Mouse (Mus musculus) testis, postnatal 10 days (tissue): ENCODE measurements around the gene Ramp1.

Experiments used
- DNase-seq: peaks from one replicate; pipeline ENCODE4 v3.0.0; 2021; ENCODE audit warnings: low spot score

Gene Ramp1

DNA sequence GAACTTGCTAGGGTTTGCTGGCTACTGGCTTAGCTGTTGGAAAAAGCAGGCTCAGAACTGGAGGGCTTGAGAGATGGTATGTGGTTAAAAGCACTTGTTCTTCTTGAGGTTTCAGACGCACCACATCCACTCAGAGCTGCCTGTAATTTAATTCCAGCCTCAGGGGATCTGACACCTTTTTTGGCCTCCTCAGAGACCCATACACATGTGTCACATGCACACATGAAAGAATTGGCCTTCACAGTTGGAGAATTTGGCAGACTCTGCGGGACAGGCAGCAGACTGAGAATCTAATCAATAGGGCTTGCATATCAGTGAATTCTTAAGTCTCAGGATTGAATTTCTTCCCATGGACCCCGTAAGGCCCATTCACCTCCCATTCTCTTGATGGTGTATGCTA is 21.5 kb downstream of the Ramp1 start:
- DNase-seq = no peak

DNA sequence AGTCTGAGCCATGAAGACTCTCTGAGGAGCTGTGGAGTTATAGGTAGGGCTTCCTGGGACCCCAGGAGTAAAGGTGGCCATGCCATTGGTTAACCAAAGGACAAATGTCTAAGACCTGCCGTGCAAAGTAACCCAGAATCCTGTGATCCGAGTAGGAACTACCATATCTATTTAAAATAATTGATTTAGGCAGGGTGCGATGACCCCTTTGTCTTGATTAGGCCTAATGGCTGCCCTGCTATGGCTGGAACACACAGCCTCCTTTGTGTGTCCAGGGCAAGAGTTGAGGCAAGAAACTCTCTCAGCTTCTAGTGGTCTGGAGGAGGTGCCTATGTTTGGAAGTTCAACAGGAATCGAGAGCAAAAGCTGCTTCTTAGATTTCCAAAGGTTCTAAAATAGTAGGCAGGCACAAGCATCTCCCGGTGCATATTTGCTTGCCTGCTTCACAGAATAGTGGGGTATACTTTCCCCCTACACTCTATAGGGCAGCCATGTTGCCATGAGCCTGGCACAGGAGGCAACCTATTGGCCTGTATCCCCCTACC is 24.7 kb downstream of the Ramp1 start:
- DNase-seq = no peak

DNA sequence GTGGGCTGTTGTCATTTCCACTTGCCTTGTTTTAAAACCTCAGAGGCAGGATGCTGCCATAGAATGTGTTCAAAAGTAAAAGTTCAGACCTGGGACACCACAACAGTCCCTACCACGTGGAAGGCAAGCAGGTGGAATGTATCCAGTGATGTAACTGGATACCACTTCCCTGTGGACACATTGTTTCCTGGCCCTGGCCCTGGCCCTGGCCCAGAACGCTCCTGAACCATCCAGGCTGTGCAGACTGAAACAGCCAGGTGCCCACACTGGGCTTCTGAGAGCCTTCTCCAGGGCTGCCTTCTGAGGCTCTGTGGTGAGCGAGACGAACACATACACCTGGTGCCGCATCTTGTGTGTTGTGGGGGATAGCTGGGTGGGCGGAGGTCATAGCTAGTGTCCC is 26.0 kb downstream of the Ramp1 start:
- DNase-seq = no peak

DNA sequence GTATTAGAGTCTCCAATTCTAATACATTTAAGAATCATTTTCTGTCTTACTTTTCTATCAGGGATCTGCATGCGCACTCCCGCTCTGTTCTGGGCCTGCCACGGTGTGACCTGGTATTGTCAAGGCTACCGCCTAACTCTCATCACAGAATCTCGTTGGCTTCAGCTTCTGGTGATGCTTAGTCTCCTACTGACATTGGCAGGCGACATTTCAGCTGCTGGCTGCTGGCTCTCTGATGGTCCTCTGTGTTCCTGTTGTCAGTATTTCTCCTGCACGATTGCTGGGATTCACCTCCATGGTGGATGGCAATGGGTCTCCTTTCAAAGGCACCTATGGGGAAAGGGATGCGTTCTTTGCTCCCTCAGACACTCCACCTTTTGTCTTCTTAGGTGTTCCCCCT is 26.7 kb downstream of the Ramp1 start:
- DNase-seq = no peak

DNA sequence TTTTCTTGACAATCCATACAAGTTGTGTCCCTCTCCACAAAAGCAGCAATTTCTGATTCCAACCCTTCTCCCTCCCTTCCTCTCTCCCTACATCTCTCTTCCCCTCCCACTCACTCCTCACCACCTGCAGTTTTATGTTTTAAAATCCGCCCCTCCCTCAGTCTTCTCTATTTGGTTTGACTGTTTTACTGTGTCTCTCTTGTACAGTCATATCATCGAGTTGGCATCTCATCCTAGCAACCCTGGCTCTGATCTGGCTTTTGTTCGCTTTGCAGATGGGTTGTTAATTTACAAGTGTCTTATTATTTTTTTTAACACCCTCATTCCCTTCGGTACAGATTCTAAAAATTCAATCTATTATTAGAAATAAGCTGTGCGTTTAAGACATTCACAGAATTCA is 27.3 kb downstream of the Ramp1 start:
- no peak for DNase-seq

DNA sequence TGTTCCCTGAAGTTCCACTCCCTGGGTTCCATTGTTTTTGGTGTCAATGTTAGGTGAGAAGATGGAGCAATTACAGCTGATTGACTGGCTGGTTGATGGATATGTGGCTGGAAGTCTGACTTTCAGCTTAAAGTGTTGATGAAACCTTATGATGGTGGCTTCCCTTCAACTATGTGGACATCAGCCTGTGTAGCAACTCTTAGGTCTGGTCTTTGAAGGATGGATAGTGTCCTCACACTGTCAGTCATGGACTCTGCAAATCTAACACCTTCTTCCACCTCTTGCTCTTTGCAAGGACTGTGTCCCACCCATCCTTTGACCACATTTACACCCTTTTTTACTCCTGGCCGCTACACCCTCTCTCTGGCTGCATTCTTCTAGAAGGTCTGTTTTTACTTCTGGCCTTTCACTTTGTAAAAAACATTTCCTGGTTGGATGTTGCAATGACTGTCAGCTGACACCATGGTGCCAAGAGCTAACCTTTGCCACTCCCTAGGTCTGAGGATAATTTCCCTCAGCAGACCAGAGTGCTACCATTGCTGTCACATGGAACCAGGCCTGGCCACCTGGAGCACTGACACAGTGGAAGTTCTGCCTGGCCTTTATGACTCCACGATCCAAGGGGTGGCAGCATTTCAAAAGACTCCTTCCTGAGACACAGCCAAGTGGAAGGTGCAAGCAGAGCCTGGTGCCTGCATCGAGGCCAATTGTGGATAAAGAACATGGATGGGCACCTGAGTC is 27.9 kb downstream of the Ramp1 start:
- DNase-seq = no peak

DNA sequence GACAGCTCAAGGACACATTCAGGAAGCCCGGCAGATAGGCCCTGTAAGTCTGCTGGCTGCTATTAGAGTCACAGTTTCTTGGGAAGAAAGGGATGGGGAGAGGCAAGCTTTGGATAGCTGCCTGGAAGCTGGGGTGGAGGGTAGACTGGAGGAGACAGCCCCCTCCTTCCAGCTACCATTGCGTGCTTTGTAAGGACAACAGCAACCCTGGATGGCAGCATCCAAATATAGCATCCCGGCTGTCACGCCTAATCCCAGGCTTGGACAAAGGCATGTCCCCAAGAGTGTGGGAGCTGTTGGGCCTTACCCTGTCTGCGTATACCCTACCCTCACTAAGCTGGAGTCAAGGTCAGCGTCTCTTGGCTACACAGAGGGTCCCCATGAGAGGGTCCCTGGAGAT is 29.7 kb downstream of the Ramp1 start:
- DNase-seq = peak; percentile 59

DNA sequence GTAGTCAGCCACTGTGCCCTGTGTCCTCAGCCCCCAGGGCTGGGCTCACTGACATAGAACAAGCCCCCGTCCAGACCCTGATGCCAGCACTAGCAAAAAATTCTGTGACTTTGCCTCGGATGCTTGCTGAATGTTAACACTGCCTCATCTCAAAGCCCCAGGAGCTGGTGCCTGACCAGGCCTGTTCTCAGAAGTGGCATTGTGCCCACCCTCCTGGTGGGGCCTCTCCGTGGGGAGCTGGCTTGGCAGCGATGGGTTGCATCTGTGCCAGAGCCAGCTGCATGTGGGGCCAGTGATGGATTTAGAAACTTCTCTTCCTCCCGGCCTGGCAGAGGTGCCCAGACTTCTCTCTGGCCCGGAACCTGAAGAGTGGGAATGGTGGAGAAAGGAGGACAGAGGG is 30.2 kb downstream of the Ramp1 start:
- peak; percentile 67 for DNase-seq

DNA sequence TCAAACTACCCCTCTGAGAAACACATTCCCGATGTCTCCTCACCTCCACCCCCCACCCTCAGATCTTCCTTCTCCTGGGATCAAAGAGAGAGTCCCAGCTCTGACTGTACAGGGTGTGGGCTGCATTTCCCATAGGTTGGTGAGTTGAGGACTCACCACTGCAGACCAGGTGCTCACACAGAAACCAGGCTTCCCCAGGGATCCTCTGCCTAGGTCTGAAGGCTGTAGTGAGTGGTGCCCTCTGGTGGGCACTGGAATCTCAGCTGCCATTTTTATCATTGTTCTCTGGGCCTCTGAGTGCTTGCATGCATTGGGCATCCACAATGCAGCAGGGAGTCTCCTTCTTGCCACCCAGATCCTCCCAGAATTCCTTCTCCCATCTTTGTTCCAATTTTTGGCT is 31.5 kb downstream of the Ramp1 start:
- peak; percentile 70 for DNase-seq

DNA sequence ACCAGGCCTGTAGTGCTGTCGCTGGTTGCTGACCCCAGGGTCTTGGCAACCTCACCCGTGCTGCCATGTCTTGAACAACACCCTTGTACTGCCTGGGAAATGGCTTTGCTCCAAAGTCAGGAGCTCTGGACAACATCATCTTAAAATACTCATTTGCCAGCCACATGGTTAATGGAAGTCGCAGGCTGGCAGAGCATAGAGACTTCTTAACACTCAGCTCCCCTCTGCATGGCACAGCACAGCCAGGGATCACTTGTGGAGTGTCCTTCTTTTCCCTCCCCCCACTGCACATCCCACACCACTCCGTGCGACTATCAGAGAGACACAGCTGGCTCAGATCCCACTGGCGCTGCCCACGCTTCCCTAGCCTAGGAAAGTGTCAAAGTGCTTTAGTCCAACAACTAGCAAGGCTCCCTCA is 32.0 kb downstream of the Ramp1 start:
- DNase-seq = peak; percentile 83

DNA sequence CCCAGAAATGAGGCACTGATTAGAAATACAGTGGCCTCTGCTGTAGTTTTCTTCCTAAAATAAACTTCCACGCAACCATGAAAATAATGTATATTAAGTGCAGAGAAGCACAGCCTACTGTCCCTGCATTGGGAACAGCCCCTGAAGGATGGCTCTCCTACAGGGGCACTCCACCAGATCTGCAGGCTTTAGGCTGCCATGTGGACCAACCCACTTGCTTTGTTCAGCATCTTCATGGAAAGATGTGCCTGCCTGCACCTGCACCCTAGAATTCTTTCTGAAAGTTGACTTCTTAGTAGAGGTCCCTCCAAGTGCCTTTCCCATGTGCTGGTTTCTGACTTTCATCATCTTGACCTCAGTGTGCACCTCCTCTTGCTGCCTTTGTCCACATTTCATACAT is 35.6 kb downstream of the Ramp1 start:
- DNase-seq = no peak

DNA sequence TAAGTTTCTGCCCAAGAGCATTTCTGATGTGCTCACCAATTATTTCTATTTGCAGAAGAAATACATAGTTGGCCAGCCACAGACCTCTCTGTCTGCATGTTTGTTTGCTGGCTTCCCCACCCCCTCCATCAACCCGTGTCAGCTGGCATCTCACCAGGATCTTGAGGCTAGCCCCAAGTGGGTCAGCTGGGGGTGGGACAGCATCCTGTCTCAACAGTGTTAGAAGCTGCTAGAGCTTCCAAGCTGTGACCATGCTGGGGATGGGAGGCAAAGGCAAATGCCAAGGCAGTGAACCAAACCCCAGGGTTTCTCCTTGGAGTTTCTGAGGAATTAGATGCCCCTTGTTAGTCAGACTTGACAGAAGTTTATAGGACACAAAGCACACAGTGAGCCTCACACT is 36.4 kb downstream of the Ramp1 start:
- no peak for DNase-seq

DNA sequence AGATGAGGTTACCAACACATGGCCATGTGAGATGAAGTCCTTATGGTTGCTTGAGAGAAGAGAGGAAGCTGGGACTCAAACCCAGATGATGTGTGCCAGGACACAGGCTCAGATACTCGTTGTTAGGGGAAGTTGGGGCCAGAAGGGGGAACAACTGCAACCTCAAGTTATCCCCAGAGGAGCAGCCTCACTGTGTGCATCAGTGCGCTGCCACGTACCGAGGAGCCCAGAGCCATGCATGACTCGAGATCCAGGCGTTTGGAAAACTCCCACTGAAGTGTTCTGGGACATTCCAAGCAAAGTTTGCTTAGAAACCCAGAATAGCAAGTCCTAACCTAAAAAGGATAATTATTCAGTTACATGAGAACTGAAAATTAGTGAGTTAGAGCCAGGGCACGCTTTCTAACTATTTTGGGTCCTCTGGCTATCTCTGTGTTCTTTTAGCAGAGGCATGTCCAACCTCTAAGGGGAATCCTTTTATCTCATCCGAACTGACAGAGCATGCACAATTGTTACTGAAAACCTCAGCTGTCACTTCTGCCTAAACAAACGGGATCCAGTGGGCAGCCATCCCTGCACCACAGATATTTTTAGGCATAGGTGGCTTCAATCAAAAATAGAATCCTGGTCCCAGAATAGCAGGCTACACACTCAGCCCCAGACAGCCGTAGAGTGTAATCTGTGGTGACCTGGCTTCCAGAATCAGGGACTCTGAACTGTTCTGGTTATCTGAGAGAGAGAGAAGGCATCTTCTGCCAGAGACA is 37.1 kb downstream of the Ramp1 start:
- DNase-seq = no peak

DNA sequence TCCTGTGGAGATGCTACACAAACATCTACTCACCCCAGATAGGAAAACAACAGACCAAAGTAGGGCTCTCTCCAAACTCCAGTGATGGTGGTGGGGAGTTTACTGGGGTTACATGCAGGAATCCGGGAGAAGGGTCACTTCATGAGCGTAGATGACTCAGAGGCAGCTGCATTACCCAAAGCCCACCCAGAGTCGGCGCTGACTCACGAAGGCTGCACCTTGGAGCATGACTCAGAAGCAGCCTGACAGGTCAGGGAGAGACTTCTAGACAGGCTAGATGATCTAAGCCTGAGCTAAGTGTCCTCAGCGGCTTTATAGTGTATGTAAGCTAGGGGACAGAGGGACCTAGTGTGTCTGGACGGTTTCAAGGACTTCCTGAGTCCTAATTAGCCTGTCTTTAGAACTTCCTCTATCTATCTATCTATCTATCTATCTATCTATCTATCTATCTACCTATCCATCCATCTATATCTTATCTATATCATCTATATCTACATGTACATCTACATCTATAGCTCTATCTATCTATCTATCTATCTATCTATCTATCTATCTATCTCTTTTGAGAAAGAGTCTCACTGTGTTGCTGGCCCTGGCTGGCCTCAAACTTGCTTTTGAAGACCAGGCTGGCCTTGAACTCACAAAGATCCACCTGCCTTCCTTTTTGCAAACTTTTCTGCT is 40.2 kb downstream of the Ramp1 start:
- DNase-seq = no peak

DNA sequence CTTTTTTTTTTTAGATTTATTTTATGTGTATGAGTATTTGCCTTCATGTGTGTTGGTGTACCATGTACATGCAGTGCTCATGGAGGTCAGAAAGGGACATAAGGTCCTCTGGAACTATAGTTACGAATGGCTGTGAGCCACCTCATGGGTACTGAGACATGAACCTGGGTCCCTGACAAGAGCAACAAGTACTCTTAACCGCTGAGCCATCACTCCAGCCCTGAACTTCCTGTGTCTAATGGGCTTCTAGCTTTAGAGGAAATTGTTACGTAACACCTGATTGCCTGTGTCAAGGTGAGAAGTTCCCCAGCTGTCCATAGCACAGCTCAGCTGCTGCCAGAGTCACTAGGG is 40.7 kb downstream of the Ramp1 start:
- no peak for DNase-seq

DNA sequence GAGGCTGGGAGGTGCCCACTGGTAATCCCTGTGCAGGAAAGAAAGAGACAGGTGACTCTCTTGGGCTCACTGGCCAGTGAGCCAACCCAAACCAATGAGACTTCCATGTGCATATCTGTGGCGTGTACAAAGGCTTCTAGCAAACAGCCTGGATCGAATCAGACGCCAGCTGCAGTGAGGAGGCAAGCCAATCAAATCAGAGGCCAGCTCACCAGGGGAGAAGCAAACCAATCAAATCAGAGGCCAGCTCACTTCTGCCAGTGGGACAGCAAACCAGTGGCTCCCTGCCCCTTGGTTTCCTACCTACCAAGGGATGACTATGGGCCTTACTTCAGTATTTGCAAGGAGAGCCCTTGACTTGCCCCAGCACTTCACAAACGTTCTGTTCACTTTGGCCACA is 46.9 kb downstream of the Ramp1 start:
- no peak for DNase-seq

DNA sequence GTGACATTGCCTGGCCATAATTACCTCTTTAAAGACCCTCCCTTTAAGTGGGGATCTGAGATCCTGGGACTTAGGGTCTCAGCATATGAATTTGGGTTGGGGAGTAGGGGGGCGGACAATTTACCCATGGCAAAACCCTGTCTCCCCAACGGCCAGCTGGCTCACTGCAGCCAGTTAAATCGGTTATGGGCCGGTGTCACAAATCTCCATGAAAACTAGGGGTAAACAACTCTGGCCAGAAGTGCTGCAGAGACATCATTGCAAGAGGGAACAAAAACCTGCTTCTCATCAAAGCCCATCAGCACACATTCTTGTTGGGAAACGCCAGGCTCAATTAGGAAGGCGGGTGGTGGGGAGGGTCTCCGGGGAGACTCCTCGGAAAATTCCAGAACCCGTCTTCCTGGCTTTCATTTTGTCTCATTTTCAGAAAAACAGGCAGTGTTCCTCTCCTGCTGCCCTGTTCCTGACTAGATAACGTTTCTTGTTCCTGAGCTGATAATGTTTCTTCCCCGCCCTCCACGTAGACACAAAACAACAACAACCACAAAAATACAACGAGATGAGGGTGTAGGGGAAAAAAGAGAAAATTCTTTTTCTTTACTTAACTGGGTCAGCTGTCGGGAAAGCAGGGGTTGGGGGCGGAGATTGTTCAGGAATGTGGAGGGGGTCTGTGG is 47.9 kb downstream of the Ramp1 start:
- no peak for DNase-seq

DNA sequence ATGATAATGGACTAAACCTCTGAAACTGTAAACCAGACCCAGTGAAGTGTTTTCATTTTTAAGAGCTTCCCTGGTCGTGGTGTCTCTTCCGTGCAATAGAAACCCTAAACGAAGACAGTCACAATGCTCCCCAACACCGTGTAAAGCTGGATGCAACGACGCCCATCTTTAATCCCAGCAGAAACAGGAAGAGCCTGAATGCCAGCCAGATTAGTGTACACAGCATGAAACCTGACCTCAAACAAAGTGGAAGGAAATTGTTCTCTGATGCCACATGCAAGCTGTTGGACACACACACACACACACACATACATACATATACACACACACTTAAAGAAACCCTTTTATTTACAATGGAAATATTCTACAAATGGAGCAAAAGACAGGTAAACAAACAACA is 51.5 kb downstream of the Ramp1 start:
- no peak for DNase-seq

DNA sequence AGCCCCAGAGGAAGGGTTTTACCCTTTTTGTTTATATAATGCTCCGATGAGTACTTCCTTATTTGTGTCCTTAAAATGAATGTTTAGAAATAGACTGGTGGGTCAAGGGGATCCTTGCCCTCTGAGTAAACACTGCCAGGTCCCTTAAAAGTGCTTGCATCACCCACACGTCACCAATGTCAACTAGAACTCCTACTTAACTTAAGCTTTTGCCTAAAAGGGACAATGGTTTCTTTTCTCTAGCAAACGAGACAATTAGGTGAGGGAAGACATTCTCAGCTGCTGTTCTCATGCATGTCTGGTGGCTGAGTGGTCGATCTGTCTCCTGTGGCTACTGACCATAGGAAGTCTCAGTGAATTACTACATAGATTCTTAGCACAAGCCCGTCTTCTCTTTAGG is 52.3 kb downstream of the Ramp1 start:
- DNase-seq = no peak

DNA sequence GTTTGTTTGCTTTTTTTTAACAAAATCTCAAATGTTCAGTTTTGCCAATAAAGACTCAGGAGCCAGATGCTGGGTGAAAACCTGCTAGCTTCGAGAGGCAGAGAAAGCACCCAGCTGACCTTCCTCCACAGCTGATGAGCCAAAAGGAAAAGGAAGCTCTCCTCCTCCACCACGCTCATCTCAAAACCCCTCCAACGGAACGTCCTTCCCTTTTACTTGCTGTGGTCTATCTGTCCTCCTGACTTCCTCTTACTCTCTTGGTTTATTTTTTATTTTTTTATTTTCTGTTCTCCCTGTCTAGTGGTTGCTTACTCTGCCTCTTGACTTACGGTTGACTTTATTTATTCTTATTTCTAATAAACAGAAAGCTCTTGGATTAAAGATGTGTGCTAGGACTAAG is 55.8 kb downstream of the Ramp1 start:
- no peak for DNase-seq

DNA sequence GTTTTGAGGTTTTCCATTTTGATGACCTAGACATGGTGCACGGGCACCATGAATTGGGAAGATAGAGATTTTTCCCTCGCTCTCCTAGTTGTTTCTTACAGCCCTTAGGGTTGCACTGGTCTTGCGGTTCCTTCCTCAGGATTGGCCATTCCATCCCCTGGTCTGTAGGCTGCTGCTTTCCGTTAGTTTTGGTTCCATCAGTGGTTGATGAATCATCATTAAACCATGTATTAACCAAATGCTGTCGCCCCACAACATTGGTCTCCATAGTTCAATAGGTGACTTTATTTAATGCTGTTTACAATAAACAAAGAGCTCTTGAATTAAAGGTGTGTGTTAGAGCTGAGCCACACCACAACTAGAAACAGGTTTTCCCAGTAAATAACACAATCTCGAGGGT is 58.1 kb downstream of the Ramp1 start:
- no peak for DNase-seq

DNA sequence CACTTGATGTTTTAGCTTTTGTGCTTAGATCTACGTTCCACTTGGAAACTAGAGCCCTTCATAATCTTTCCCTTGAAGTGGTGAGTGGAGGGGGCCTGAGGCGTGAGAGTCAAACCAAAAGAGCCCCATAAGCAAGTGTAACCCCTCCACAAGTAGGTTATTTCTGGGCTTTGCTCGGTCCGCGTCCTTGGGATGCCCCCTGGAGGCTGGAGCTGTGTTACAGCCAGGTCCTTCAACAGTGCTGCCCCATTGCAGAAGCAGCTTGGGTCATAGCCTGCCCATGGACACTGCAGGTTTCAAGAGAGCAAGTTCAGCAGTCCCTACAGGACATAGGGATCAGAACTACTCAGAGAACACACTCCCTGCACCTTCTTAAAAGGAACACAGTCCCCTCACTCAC is 59.5 kb downstream of the Ramp1 start:
- DNase-seq = peak; percentile 80

DNA sequence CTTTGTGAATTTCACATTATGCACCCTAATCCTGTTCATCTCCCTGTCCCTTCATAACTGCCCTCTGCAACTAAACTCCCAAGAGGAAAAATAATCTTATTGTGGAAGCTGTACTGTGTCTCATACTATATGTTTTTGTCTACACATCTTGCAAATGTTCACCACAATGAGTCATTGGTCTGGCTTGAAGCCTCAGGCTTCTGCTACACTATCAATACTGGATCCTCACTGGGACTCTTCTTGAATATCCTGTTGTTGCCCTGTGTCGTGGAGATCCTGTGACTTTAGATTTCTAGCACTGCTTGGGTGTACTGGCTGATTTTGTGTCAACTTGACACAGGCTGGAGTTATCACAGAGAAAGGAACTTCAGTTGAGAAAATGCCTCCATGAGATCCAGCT is 60.2 kb downstream of the Ramp1 start:
- no peak for DNase-seq
